Mouse (Mus musculus) T-helper 1 cell (primary cell): ENCODE measurements around the gene Nop14.
"Not testable (repeated sequence)": the region's sequence is repeated elsewhere in the genome, so short reads cannot be mapped to it uniquely, and the experiment has no call there.

Source experiments
- in situ Hi-C: fragments of 300-600 bp; cut with MboI, MseI; formaldehyde crosslinking; loops from one replicate; pipeline ENCODE4 v1.15.1; 2025; ENCODE audit warnings: high pct_unique_total_duplicates

Nop14 gene

GRCm38 (mm10) chr5:34633641-34634040 lies 26.3 kb downstream of the Nop14 start:
- in situ Hi-C loops, result no loop called here

DNA sequence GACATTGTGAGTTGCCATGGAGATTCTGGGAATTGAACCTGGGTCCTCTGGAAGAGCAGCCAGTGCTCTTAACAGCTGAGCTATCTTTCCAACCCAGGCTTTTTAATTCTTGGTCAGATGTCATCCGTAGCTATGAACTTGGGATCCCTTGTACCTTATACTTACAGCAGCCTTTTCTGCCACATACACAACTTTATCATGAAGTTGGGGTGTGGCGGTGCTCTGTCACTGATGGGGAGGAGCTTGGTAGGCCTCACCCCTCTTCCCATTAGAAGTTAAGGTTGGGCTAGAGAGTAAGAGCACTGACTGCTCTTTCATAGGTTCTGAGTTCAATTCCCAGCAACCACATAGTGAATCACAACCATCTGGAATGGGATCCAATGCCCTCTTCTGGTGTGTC lies 27.0 kb downstream of the Nop14 start:
- in situ Hi-C loops, result no loop called here

DNA sequence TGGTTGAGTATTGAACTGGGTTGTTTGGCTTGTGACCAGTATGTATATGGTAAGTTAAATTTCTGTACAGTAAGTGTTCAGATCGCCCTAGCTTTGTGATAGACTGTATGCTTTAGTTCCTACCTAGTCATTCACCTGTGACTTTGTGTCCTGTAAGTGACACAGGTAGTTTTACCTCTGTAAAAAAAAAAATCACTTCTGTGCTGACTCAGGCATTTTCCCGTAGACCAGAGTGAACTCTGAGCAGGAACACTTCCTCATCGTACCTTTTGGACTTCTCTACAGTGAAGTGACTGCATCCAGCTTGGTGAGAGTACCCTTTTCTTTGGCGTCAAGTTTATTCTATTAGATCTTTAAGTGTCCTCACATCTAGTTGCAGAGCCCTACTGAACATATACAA lies 50.0 kb downstream of the Nop14 start:
- in situ Hi-C loops, result loop anchor here (10.0 kb wide), 1 partner anchor 705 kb away; no protein-coding TSS in a partner anchor

DNA sequence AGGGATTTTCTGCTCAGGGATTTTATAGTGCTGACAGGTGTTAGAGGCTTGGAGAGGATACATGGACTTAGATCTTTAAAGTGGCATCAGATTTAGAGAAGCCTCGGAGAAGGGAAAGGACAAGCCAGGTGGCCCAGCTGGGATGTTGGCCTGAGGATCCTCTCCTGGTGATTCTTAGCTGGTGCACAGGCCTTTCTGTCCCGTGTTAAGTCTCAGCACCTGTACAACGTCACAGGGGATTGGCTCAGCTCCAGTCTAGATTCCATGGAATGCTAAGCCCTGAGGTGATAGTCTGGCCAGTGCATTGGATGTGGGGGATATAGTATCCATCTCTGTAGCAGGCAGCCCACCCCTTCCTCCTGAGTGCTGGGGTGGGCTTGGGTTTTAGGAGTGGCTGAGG lies 51.7 kb downstream of the Nop14 start:
- in situ Hi-C loops, result no loop called here

GRCm38 (mm10) chr5:34607100-34607880 lies 52.7 kb downstream of the Nop14 start:
- in situ Hi-C loops, result no loop called here

DNA sequence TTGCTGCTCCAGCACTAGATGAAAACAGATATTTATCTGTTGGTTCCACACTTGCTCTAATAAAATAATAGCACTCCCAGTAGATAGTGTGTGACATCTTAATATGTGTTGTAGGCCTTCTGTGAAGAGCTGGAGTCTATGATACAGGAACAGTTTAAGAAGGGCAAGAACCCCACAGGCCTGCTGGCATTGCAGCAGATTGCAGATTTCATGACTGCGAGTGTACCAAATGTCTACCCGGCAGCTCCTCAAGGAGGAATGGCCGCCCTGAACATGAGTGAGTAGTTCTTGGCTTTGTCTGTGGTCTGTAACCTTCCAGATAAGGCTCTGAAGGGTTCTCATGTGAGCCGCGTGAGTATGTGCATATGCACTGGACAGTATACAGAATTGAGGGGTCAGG lies 55.4 kb downstream of the Nop14 start:
- in situ Hi-C loops, result no loop called here

GRCm38 (mm10) chr5:34593202-34593727 lies 66.7 kb downstream of the Nop14 start:
- in situ Hi-C loops, result no loop called here

DNA sequence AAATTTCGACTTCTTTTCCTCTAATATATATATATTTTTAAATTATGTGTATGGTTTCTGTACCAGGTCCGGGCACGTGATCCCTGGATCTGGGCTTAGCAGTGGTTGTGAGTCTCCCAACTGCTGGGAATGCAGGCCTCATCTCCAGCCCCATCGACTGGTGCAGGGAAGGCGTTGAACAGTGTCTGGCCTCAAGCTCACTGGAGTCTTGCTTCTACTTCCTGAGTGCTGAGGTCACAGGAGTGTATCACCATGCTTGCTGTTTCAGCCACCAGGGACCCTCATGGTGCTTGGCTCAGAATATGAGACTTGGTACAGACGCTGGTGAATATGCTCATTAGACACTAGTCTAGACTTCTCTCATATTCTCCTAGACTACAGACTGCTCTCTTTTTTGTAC lies 67.3 kb downstream of the Nop14 start:
- in situ Hi-C loops, result no loop called here

- in situ Hi-C loops, result not testable (repeated sequence)
These were observed 67.7 kb downstream of the Nop14 start for GRCm38 (mm10) chr5:34592224-34592623.

- in situ Hi-C loops, result no loop called here
These were observed 68.5 kb downstream of the Nop14 start for GRCm38 (mm10) chr5:34591388-34592004.

GRCm38 (mm10) chr5:34590702-34591101 lies 69.2 kb downstream of the Nop14 start:
- in situ Hi-C loops, result no loop called here

DNA sequence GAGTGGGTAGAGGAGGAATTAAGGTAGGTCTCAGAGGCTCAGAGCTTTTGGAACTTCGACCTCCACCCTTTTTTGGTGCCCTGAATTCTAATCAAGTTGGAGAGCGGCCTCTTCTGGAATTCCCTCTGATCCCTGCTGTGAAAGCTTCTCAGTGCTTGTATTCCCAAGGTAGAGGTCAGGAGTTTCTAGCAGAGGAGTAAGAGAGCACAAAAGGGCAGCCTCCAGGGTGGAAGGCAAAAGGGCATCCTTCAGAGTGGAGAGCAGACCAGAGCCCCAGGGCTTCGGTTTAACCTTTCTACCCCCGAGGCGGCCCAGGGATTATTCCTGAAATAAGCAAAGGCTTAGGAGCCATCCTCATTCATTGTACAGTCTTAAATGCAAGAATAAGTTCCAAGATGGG lies 69.9 kb downstream of the Nop14 start:
- in situ Hi-C loops, result no loop called here
